Mouse (Mus musculus): ENCODE results near the gene Omt2b. TPM values are rescaled to one million over a fixed set of nuclear protein-coding genes. Genes with fewer than 3 reads are reported as not detected.
"Not testable (repeated sequence)": the region's sequence is repeated elsewhere in the genome, so short reads cannot be mapped to it uniquely, and the experiment has no call there.

The Omt2b gene
- total RNA-seq, 2 experiments from 2014 or later = not detected

- intact Hi-C loops (cut with DNase I); DNase-seq (ENCODE audit: low spot score in 2 of 2): not testable (repeated sequence)
Measured at GRCm38 (mm10) chr9:78349141-78349540, 21.8 kb downstream of the Omt2b start.

- DNase-seq (ENCODE audit: low spot score in 2 of 2); intact Hi-C loops (cut with DNase I): not testable (repeated sequence)
Measured at GRCm38 (mm10) chr9:78350007-78350406, 22.6 kb downstream of the Omt2b start.

- no peak for DNase-seq (ENCODE audit: low spot score in 2 of 2)
- intact Hi-C loops (cut with DNase I) = no loop called here
Measured at GRCm38 (mm10) chr9:78351504-78352220, 24.3 kb downstream of the Omt2b start.

- no peak for DNase-seq (ENCODE audit: low spot score in 2 of 2)
- intact Hi-C loops (cut with DNase I) = no loop called here
Measured at GRCm38 (mm10) chr9:78354665-78355578, 27.5 kb downstream of the Omt2b start.

- intact Hi-C loops (cut with DNase I) = no loop called here
Measured at GRCm38 (mm10) chr9:78355611-78356010, 28.2 kb downstream of the Omt2b start, which contains the start of gene Gsta2. Gsta2 (minus strand) TSS chr9:78355788.

GRCm38 (mm10) chr9:78358053-78358452, 30.7 kb downstream of the Omt2b start:
- intact Hi-C loops (cut with DNase I) = no loop called here
- DNase-seq (ENCODE audit: low spot score in 2 of 2) = peak; percentile 12 to 54

More at GRCm38 (mm10) chr9:78355611-78356010, 28.2 kb downstream of the Omt2b start, which contains the start of gene Gsta2:
- no peak for DNase-seq (ENCODE audit: low spot score in 2 of 2)

- intact Hi-C loops (cut with DNase I) = no loop called here
- DNase-seq (ENCODE audit: low spot score in 2 of 2) = no peak
Measured at GRCm38 (mm10) chr9:78359750-78360483, 32.5 kb downstream of the Omt2b start.

- intact Hi-C loops (cut with DNase I) = no loop called here
- no peak for DNase-seq (ENCODE audit: low spot score in 2 of 2)
Measured at GRCm38 (mm10) chr9:78360484-78360872, 33.1 kb downstream of the Omt2b start.

GRCm38 (mm10) chr9:78363374-78363773, 36.0 kb downstream of the Omt2b start:
- DNase-seq (ENCODE audit: low spot score in 2 of 2) = no peak
- intact Hi-C loops (cut with DNase I) = no loop called here

- no peak for DNase-seq (ENCODE audit: low spot score in 2 of 2)
- intact Hi-C loops (cut with DNase I) = no loop called here
Measured at GRCm38 (mm10) chr9:78364701-78365100, 37.3 kb downstream of the Omt2b start.

GRCm38 (mm10) chr9:78365850-78366544, 38.6 kb downstream of the Omt2b start:
- no peak for DNase-seq (ENCODE audit: low spot score in 2 of 2)
- intact Hi-C loops (cut with DNase I) = no loop called here

GRCm38 (mm10) chr9:78367959-78368358, 40.6 kb downstream of the Omt2b start, which contains the start of gene Dppa5a:
Dppa5a (minus strand) TSS chr9:78368177.
- DNase-seq (ENCODE audit: low spot score in 2 of 2); intact Hi-C loops (cut with DNase I): not testable (repeated sequence)

GRCm38 (mm10) chr9:78368671-78369293, 41.4 kb downstream of the Omt2b start:
- intact Hi-C loops (cut with DNase I) = no loop called here
- DNase-seq (ENCODE audit: low spot score in 2 of 2) = no peak

- intact Hi-C loops (cut with DNase I) = no loop called here
- DNase-seq (ENCODE audit: low spot score in 2 of 2) = no peak
Measured at GRCm38 (mm10) chr9:78369349-78369748, 42.0 kb downstream of the Omt2b start.

GRCm38 (mm10) chr9:78369786-78370185, 42.4 kb downstream of the Omt2b start:
- no peak for DNase-seq (ENCODE audit: low spot score in 2 of 2)
- intact Hi-C loops (cut with DNase I) = no loop called here

GRCm38 (mm10) chr9:78371441-78371840, 44.1 kb downstream of the Omt2b start:
- intact Hi-C loops (cut with DNase I) = no loop called here
- DNase-seq (ENCODE audit: low spot score in 2 of 2) = no peak

- DNase-seq (ENCODE audit: low spot score in 2 of 2) = no peak
- intact Hi-C loops (cut with DNase I) = no loop called here
Measured at GRCm38 (mm10) chr9:78372827-78373504, 45.6 kb downstream of the Omt2b start.

GRCm38 (mm10) chr9:78374397-78374796, 47.0 kb downstream of the Omt2b start:
- intact Hi-C loops (cut with DNase I) = no loop called here
- no peak for DNase-seq (ENCODE audit: low spot score in 2 of 2)

All from left cerebral cortex, postnatal 14 days (tissue).